Mouse (Mus musculus): Measurements from ENCODE around the gene Mad2l2.

- TF ChIP-seq ZC3H11A (IDR thresholded peaks at IDR 0.05; ENCODE audit: borderline replicate concordance, low read depth, low read length) (no peak), CHD2 (IDR thresholded peaks at IDR 0.05; ENCODE audit: low read depth, low read length) (no peak), HCFC1 (IDR thresholded peaks at IDR 0.05; ENCODE audit: borderline replicate concordance, insufficient read depth, low read length) (no peak)
These were observed 14.7 kb upstream of the Mad2l2 start for GRCm38 (mm10) chr4:148115467-148115866.
